Mouse (Mus musculus): ENCODE measurements around the gene Gins1.

DNA sequence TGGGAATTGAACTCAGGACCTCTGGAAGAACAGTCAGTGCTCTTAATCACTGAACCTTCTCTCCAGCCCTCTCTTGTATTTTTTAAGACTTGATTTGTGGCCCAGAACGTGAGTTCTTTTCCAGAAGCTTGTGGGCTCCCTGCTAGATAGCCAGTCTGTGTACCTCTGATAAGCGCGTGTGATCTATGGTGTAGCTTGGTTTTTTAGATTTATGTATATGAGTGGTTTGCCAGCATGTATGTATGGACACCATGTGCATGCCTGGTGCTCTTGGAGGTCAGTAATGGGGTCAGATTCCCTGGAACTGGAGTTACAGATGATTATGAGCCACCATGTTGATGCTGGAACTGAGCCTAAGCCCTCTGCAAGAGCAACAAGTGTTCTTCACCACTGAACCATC lies 15.3 kb downstream of the Gins1 start:
- TF ChIP-seq CTCF (IDR thresholded peaks at IDR 0.05; ENCODE audit: borderline replicate concordance, extremely low read depth, insufficient read depth, insufficient read length) (no peak), POLR2A (IDR thresholded peaks at IDR 0.05; ENCODE audit: borderline replicate concordance, extremely low read depth, insufficient read depth, insufficient read length, poor library complexity, severe bottlenecking) (no peak)
